Mouse (Mus musculus) hindbrain, embryonic 11.5 days (tissue): ENCODE measurements around the gene 4931428F04Rik. TPM values are rescaled to one million over a fixed set of nuclear protein-coding genes. Genes with fewer than 3 reads are reported as not detected.

Experiments
- ATAC-seq: fragments of 200-750 bp; cut with Nextera tagmentation; 2 replicates; pipeline ENCODE4 v1.8.0; 2017; ENCODE audit warnings: mild to moderate bottlenecking, moderate TSS enrichment, moderate library complexity; ENCODE audit not compliant: low FRiP score
- DNase-seq: peaks from one replicate; pipeline ENCODE4 v3.0.0-alpha.2; 2015; ENCODE audit warnings: low spot score
- H3K27ac ChIP-seq: fragments of 300-500 bp; sonication (generic); 2 replicates; pipeline ENCODE4 v1.5.1; 2014; ENCODE audit warnings: mild to moderate bottlenecking, low read depth, low read length
- H3K27me3 ChIP-seq: fragments of 300-500 bp; sonication (generic); 2 replicates; pipeline ENCODE4 v1.6.1; 2014; ENCODE audit warnings: mild to moderate bottlenecking, low read length, moderate library complexity, mixed read lengths; ENCODE audit not compliant: control insufficient read depth, insufficient read depth
- H3K36me3 ChIP-seq: fragments of 300-500 bp; sonication (generic); 2 replicates; pipeline ENCODE4 v1.6.1; 2014; ENCODE audit warnings: mild to moderate bottlenecking, low read length, moderate library complexity, mixed read lengths; ENCODE audit not compliant: control insufficient read depth, insufficient read depth
- H3K4me1 ChIP-seq: fragments of 300-500 bp; sonication (generic); replicated peaks from 2 replicates; pipeline ENCODE4 v1.6.1; 2014; ENCODE audit warnings: low read length, mixed read lengths; ENCODE audit not compliant: control insufficient read depth, insufficient read depth
- H3K4me2 ChIP-seq: fragments of 300-500 bp; sonication (generic); replicated peaks from 2 replicates; pipeline ENCODE4 v1.6.1; 2014; ENCODE audit warnings: mild to moderate bottlenecking, low read depth, low read length
- H3K4me3 ChIP-seq: fragments of 300-500 bp; sonication (generic); 2 replicates; pipeline ENCODE4 v1.5.1; 2014; ENCODE audit warnings: low read depth, low read length
- H3K9ac ChIP-seq: fragments of 300-500 bp; sonication (generic); 2 replicates; pipeline ENCODE4 v1.6.1; 2014; ENCODE audit warnings: low read depth, low read length
- H3K9me3 ChIP-seq: fragments of 300-500 bp; sonication (generic); 2 replicates; pipeline ENCODE4 v1.6.1; 2016; ENCODE audit warnings: low read length; ENCODE audit not compliant: control insufficient read depth
- WGBS: fragments of 180-500 bp; shearing (Covaris S2); extraction: QIAGEN DNeasy Blood & Tissue Kit; methylation state at CpG from one replicate; pipeline ENCODE4 v1.1.7; 2014; 5-methylcytosine and 5-hydroxymethylcytosine counted together
- polyA plus RNA-seq: library from polyadenylated mRNA; unstranded; fragments of >200 nt; fragmentation: Nextera tagmentation; extraction: Ambion mirVana; gene quantifications from 2 replicates; pipeline ENCODE4 v1.2.1, GENCODE M21; 2014

Gene 4931428F04Rik
- polyA plus RNA-seq, 1 experiment from 2014 or later = 31.7 TPM

GRCm38 (mm10) chr8:105303874-105304273 is 14.2 kb upstream of the 4931428F04Rik start:
- H3K36me3 ChIP-seq = peaks cover 19% of the 10 kb centered on the region
- no peaks in the 10 kb centered on the region for H3K27me3 ChIP-seq
- H3K4me3 ChIP-seq = no peak overlapping the region
- DNase-seq = no peak
- no peaks in the 10 kb centered on the region for H3K9me3 ChIP-seq
- H3K4me1 ChIP-seq = peaks cover 2% of the 10 kb centered on the region; the same call in 1 of the 2 replicates
- ATAC-seq = no peak
- no peak overlapping the region for H3K27ac ChIP-seq
- WGBS = 84% methylated on average over 9 of the region's 9 CpGs
- no peak overlapping the region for H3K4me2 ChIP-seq
- H3K9ac ChIP-seq = no peak overlapping the region

GRCm38 (mm10) chr8:105303396-105303795 is 13.7 kb upstream of the 4931428F04Rik start:
- Histone ChIP-seq H3K9ac (no peak overlapping the region), H3K27me3 (no peaks in the 10 kb centered on the region), H3K4me2 (no peak overlapping the region), H3K4me1 (peaks cover 6% of the 10 kb centered on the region; the same call in 1 of the 2 replicates), H3K27ac (no peak overlapping the region), H3K36me3 (peaks cover 19% of the 10 kb centered on the region), H3K4me3 (no peak overlapping the region), H3K9me3 (no peaks in the 10 kb centered on the region)
- 88% methylated on average over 8 of the region's 8 CpGs for WGBS
- DNase-seq (no peak), ATAC-seq (no peak)

- Histone ChIP-seq H3K9me3 (no peaks in the 10 kb centered on the region), H3K4me3 (no peak overlapping the region), H3K27me3 (no peaks in the 10 kb centered on the region), H3K9ac (no peak overlapping the region), H3K36me3 (peaks cover 15% of the 10 kb centered on the region), H3K4me1 (peaks cover 6% of the 10 kb centered on the region; the same call in 1 of the 2 replicates), H3K4me2 (no peak overlapping the region), H3K27ac (no peak overlapping the region)
- WGBS = 98% methylated on average over 8 of the region's 8 CpGs
- no peak for DNase-seq
- ATAC-seq = no peak
Observed at GRCm38 (mm10) chr8:105299962-105300361, 10.3 kb upstream of the 4931428F04Rik start.

- Histone ChIP-seq H3K4me3 (peak overlapping the region; percentile 98), H3K27me3 (no peaks in the 10 kb centered on the region), H3K4me2 (peak overlapping the region; percentile 74), H3K9me3 (no peaks in the 10 kb centered on the region), H3K36me3 (peaks cover 15% of the 10 kb centered on the region), H3K4me1 (peaks cover 6% of the 10 kb centered on the region; the same call in 1 of the 2 replicates), H3K27ac (no peak overlapping the region), H3K9ac (peak overlapping the region; percentile 95)
- DNase-seq (no peak), ATAC-seq (no peak; the same call in 1 of the 2 replicates)
- 60% methylated on average over 18 of the region's 18 CpGs for WGBS
Observed at GRCm38 (mm10) chr8:105298351-105299252, 8.9 kb upstream of the 4931428F04Rik start.

GRCm38 (mm10) chr8:105297511-105298192 is 8.0 kb upstream of the 4931428F04Rik start, which contains the start of gene E2f4:
E2f4 (plus strand) TSS chr8:105297663.
- DNase-seq (peak; percentile 95), ATAC-seq (peak; percentile 91)
- Histone ChIP-seq H3K36me3 (peaks cover 12% of the 10 kb centered on the region), H3K9me3 (no peaks in the 10 kb centered on the region), H3K27ac (peak within 1 kb of the TSS; percentile 54), H3K4me1 (peaks cover 6% of the 10 kb centered on the region; the same call in 1 of the 2 replicates), H3K4me3 (peak within 1 kb of the TSS; percentile 98), H3K4me2 (peak within 1 kb of the TSS; percentile 74), H3K27me3 (no peaks in the 10 kb centered on the region), H3K9ac (peak within 1 kb of the TSS; percentile 95)
- WGBS = under 1% methylated on average over 58 of the region's 58 CpGs

- H3K27ac ChIP-seq = no peak within 1 kb of the TSS
- H3K4me2 ChIP-seq = peak within 1 kb of the TSS; percentile 74
- no peaks in the 10 kb centered on the region for H3K27me3 ChIP-seq
- peaks cover 3% of the 10 kb centered on the region for H3K36me3 ChIP-seq
- ATAC-seq (no peak), DNase-seq (no peak)
- peaks cover 6% of the 10 kb centered on the region; the same call in 1 of the 2 replicates for H3K4me1 ChIP-seq
- H3K9ac ChIP-seq = peak within 1 kb of the TSS; percentile 59
- H3K4me3 ChIP-seq = peak within 1 kb of the TSS; percentile 98
- H3K9me3 ChIP-seq = no peaks in the 10 kb centered on the region
- WGBS = 63% methylated on average over 11 of the region's 11 CpGs
Observed at GRCm38 (mm10) chr8:105295895-105296573, 6.4 kb upstream of the 4931428F04Rik start, which contains the start of gene Exoc3l. Exoc3l (minus strand) TSS chr8:105296101.

- DNase-seq (no peak), ATAC-seq (no peak)
- no peak overlapping the region for H3K27ac ChIP-seq
- WGBS = 68% methylated on average over 11 of the region's 11 CpGs
- H3K4me1 ChIP-seq = peaks cover 10% of the 10 kb centered on the region; the same call in 1 of the 2 replicates
- no peak overlapping the region for H3K9ac ChIP-seq
- H3K4me3 ChIP-seq = no peak overlapping the region
- peaks cover 3% of the 10 kb centered on the region; the same call in 1 of the 2 replicates for H3K36me3 ChIP-seq
- no peak overlapping the region for H3K4me2 ChIP-seq
- H3K9me3 ChIP-seq = no peaks in the 10 kb centered on the region
- peaks cover 6% of the 10 kb centered on the region for H3K27me3 ChIP-seq
Observed at GRCm38 (mm10) chr8:105295256-105295655, 5.6 kb upstream of the 4931428F04Rik start.

GRCm38 (mm10) chr8:105294776-105295175 is 5.1 kb upstream of the 4931428F04Rik start:
- Histone ChIP-seq H3K9ac (no peak overlapping the region), H3K4me3 (no peak overlapping the region), H3K9me3 (no peaks in the 10 kb centered on the region), H3K27me3 (peaks cover 11% of the 10 kb centered on the region), H3K27ac (no peak overlapping the region), H3K4me1 (peaks cover 13% of the 10 kb centered on the region; the same call in 1 of the 2 replicates), H3K4me2 (no peak overlapping the region), H3K36me3 (peaks cover 2% of the 10 kb centered on the region; the same call in 1 of the 2 replicates)
- ATAC-seq = no peak
- DNase-seq = no peak
- 71% methylated on average over 9 of the region's 9 CpGs for WGBS
